Mouse (Mus musculus): ENCODE results near the gene Trim25. TPM values are rescaled to one million over a fixed set of nuclear protein-coding genes. Genes with fewer than 3 reads are reported as not detected.

The Trim25 gene
- polyA plus RNA-seq, 1 experiment, result 33.7 TPM

DNA sequence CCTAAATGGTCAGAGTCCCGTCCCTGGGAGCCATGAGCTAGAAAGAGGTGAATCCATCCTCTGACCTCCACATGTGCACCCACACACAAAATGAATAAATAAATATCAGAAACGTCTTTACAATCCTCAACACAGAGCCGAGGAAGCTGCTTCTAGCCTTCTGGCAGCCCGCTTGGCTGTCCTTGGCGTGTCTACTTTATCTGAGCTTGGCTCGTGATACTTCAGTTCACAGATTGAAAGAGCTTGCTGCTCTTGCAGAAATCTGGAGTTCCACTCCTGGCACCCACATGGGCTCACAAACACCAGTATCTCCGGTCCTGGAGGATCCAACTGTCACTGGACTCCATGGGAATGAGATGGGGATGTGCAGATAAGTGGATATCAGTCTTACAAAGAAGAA, 22.5 kb downstream of the Trim25 start:
- no peak overlapping the region for H3K4me3 ChIP-seq (replicated peaks; ENCODE audit: control insufficient read depth, low read depth, low read length)
- H3K27ac ChIP-seq (ENCODE audit: control insufficient read depth, insufficient read depth, low read depth, low read length, poor library complexity), result no peak overlapping the region
- H3K4me1 ChIP-seq (ENCODE audit: control insufficient read depth, insufficient read depth, low read length), result peaks cover 3% of the 10 kb centered on the region
- TF ChIP-seq CTCF (IDR thresholded peaks at IDR 0.05; ENCODE audit: control insufficient read depth, insufficient read depth, low read length) (no peak), POLR2A (IDR thresholded peaks at IDR 0.05; ENCODE audit: borderline replicate concordance, control insufficient read depth, low read depth, low read length) (no peak)
- WGBS, result 78% methylated on average over 7 of the region's 7 CpGs

DNA sequence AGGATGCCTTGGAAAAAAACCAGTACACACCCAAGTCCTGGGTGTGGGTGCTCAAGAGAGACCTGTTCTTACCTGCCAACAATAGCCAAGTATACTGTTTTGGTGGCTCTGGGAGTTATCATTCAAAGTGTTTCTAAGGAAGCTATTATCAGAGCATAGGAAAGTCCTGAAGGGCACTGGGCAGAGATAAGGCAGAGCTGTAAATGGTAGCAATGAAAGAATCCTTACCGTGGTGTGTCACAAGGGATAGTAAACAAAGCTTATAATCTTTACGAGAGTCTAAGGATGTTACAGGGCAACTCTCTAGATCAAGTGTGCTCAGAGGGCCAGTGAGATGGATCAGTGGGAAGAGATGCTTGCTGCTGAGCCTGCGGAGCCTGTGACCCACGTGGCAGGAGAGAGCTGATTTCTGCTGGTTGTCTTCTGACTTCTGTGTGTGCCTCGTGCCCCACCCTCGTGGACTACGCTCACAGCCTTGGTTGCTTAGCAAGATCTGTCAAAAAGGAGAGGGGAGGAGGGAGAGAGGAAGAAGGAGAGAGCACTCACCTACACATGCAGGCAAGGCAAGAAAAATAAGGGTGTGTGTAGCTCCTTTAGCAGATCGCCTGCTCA, 23.1 kb downstream of the Trim25 start:
- Histone ChIP-seq H3K27ac (ENCODE audit: control insufficient read depth, insufficient read depth, low read depth, low read length, poor library complexity) (no peak overlapping the region), H3K4me1 (ENCODE audit: control insufficient read depth, insufficient read depth, low read length) (peaks cover 3% of the 10 kb centered on the region), H3K4me3 (replicated peaks; ENCODE audit: control insufficient read depth, low read depth, low read length) (no peak overlapping the region)
- 59% methylated on average over 8 of the region's 8 CpGs for WGBS
- no peak for TF ChIP-seq CTCF (IDR thresholded peaks at IDR 0.05; ENCODE audit: control insufficient read depth, insufficient read depth, low read length)
- TF ChIP-seq POLR2A (IDR thresholded peaks at IDR 0.05; ENCODE audit: borderline replicate concordance, control insufficient read depth, low read depth, low read length), result no peak

DNA sequence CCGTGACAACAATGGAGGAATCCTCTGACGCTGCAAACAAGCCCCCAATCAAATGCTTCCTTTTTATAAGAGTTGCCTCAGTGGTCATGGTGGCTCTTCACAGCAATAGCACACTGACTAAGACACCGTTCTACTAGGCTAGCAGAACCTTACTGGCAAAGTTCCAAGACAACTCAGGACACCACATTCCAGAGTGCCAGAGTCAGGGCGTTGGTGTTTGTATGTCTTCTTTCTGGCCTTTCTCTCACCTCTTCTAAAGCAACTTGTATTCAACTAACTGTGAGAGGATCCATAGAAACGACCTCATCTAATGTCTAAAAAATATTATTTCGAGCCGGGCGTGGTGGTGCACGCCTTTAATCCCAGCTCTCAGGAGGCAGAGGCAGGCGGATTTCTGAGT, 24.3 kb downstream of the Trim25 start:
- Histone ChIP-seq H3K4me1 (ENCODE audit: control insufficient read depth, insufficient read depth, low read length) (no peaks in the 10 kb centered on the region; the same call in 1 of the 2 replicates), H3K27ac (ENCODE audit: control insufficient read depth, insufficient read depth, low read depth, low read length, poor library complexity) (peak overlapping the region; percentile 36; the same call in 1 of the 2 replicates), H3K4me3 (replicated peaks; ENCODE audit: control insufficient read depth, low read depth, low read length) (no peak overlapping the region)
- WGBS, result 78% methylated on average over 10 of the region's 10 CpGs
- no peak for TF ChIP-seq CTCF (IDR thresholded peaks at IDR 0.05; ENCODE audit: control insufficient read depth, insufficient read depth, low read length)
- TF ChIP-seq POLR2A (IDR thresholded peaks at IDR 0.05; ENCODE audit: borderline replicate concordance, control insufficient read depth, low read depth, low read length), result no peak

- no peak overlapping the region for H3K4me3 ChIP-seq (replicated peaks; ENCODE audit: control insufficient read depth, low read depth, low read length)
- no peaks in the 10 kb centered on the region; the same call in 1 of the 2 replicates for H3K4me1 ChIP-seq (ENCODE audit: control insufficient read depth, insufficient read depth, low read length)
- peak overlapping the region; percentile 81 for H3K27ac ChIP-seq (ENCODE audit: control insufficient read depth, insufficient read depth, low read depth, low read length, poor library complexity)
Measured at GRCm38 (mm10) chr11:89024181-89024881, 25.2 kb downstream of the Trim25 start.

GRCm38 (mm10) chr11:89025603-89026002, 26.4 kb downstream of the Trim25 start:
- Histone ChIP-seq H3K27ac (ENCODE audit: control insufficient read depth, insufficient read depth, low read depth, low read length, poor library complexity) (no peak overlapping the region), H3K4me3 (replicated peaks; ENCODE audit: control insufficient read depth, low read depth, low read length) (no peak overlapping the region), H3K4me1 (ENCODE audit: control insufficient read depth, insufficient read depth, low read length) (no peaks in the 10 kb centered on the region; the same call in 1 of the 2 replicates)
- WGBS, result 88% methylated on average over 3 of the region's 3 CpGs
- TF ChIP-seq CTCF (IDR thresholded peaks at IDR 0.05; ENCODE audit: control insufficient read depth, insufficient read depth, low read length), result no peak
- TF ChIP-seq POLR2A (IDR thresholded peaks at IDR 0.05; ENCODE audit: borderline replicate concordance, control insufficient read depth, low read depth, low read length), result no peak

More at GRCm38 (mm10) chr11:89024181-89024881, 25.2 kb downstream of the Trim25 start:
- WGBS, result 25% methylated on average over 11 of the region's 11 CpGs
- TF ChIP-seq POLR2A (IDR thresholded peaks at IDR 0.05; ENCODE audit: borderline replicate concordance, control insufficient read depth, low read depth, low read length) (no peak), CTCF (IDR thresholded peaks at IDR 0.05; ENCODE audit: control insufficient read depth, insufficient read depth, low read length) (peak; percentile 10; the same call in 1 of the 2 replicates)

GRCm38 (mm10) chr11:89026117-89026516, 26.9 kb downstream of the Trim25 start:
- no peak overlapping the region for H3K4me3 ChIP-seq (replicated peaks; ENCODE audit: control insufficient read depth, low read depth, low read length)
- no peak for TF ChIP-seq POLR2A (IDR thresholded peaks at IDR 0.05; ENCODE audit: borderline replicate concordance, control insufficient read depth, low read depth, low read length)
- no peak for TF ChIP-seq CTCF (IDR thresholded peaks at IDR 0.05; ENCODE audit: control insufficient read depth, insufficient read depth, low read length)
- WGBS, result 81% methylated on average over 3 of the region's 3 CpGs
- no peaks in the 10 kb centered on the region; the same call in 1 of the 2 replicates for H3K4me1 ChIP-seq (ENCODE audit: control insufficient read depth, insufficient read depth, low read length)
- no peak overlapping the region for H3K27ac ChIP-seq (ENCODE audit: control insufficient read depth, insufficient read depth, low read depth, low read length, poor library complexity)

DNA sequence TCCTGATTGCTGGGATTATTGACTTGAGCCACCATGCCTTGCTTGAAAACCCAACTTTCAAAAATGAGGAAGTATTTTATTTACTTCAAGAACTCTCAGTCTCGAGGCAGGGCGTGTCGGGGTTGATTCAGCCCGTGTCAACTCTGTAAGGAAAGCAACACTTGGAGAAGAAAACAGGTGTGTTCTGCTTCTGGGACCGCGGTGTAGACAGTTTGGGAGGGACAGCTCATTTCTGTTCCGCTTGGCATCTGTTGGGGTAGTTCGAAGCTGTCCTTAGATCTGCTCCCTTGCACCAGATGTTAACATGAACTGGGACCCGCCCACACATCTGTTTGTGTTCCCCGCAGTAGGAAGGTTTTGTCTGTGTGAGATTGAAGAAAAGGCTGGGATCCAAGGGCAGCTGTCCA, 28.8 kb downstream of the Trim25 start:
- peak overlapping the region; percentile 36 for H3K4me3 ChIP-seq (replicated peaks; ENCODE audit: control insufficient read depth, low read depth, low read length)
- TF ChIP-seq POLR2A (IDR thresholded peaks at IDR 0.05; ENCODE audit: borderline replicate concordance, control insufficient read depth, low read depth, low read length) (no peak), CTCF (IDR thresholded peaks at IDR 0.05; ENCODE audit: control insufficient read depth, insufficient read depth, low read length) (no peak)
- WGBS, result 7% methylated on average over 10 of the region's 10 CpGs
- H3K4me1 ChIP-seq (ENCODE audit: control insufficient read depth, insufficient read depth, low read length), result no peaks in the 10 kb centered on the region; the same call in 1 of the 2 replicates
- H3K27ac ChIP-seq (ENCODE audit: control insufficient read depth, insufficient read depth, low read depth, low read length, poor library complexity), result peak overlapping the region; percentile 79

- 9% methylated on average over 10 of the region's 10 CpGs for WGBS
Measured at GRCm38 (mm10) chr11:89028871-89029405, 29.8 kb downstream of the Trim25 start.

More at GRCm38 (mm10) chr11:89028871-89029405, 29.8 kb downstream of the Trim25 start:
- TF ChIP-seq CTCF (IDR thresholded peaks at IDR 0.05; ENCODE audit: control insufficient read depth, insufficient read depth, low read length), result no peak
- TF ChIP-seq POLR2A (IDR thresholded peaks at IDR 0.05; ENCODE audit: borderline replicate concordance, control insufficient read depth, low read depth, low read length), result no peak
- no peak overlapping the region for H3K4me3 ChIP-seq (replicated peaks; ENCODE audit: control insufficient read depth, low read depth, low read length)
- H3K27ac ChIP-seq (ENCODE audit: control insufficient read depth, insufficient read depth, low read depth, low read length, poor library complexity), result peak overlapping the region; percentile 79; the same call in 1 of the 2 replicates
- no peaks in the 10 kb centered on the region; the same call in 1 of the 2 replicates for H3K4me1 ChIP-seq (ENCODE audit: control insufficient read depth, insufficient read depth, low read length)
